Mouse (Mus musculus) cerebellum, postnatal 14 days (tissue): Measurements from ENCODE around the gene Pah.

ENCODE experiments used
- DNase-seq, 2 experiments: peaks; one replicate each; pipeline ENCODE4 v3.0.0; 2021; ENCODE audit warnings: mixed read lengths in 2 of 2

The Pah gene

GRCm38 (mm10) chr10:87521646-87522045 is at the start of gene Pah:
Gene Pah (plus strand): TSS chr10:87521795.
- DNase-seq: peak in 1 of 2 experiments; percentile 4

- no peak for DNase-seq
Observed at GRCm38 (mm10) chr10:87473475-87474131, 48.0 kb upstream of the Pah start.

GRCm38 (mm10) chr10:87474971-87475370 is 46.6 kb upstream of the Pah start:
- no peak for DNase-seq

GRCm38 (mm10) chr10:87477895-87478294 is 43.7 kb upstream of the Pah start:
- DNase-seq: no peak

- no peak for DNase-seq
Observed at GRCm38 (mm10) chr10:87484831-87485720, 36.5 kb upstream of the Pah start.

GRCm38 (mm10) chr10:87485721-87486620 is 35.6 kb upstream of the Pah start:
- peak; percentile 52 to 61 for DNase-seq

GRCm38 (mm10) chr10:87488429-87489145 is 33.0 kb upstream of the Pah start:
- DNase-seq: peak; percentile 35 to 37

- DNase-seq: peak; percentile 20 to 25
Observed at GRCm38 (mm10) chr10:87489246-87490009, 32.2 kb upstream of the Pah start.

- no peak for DNase-seq
Observed at GRCm38 (mm10) chr10:87490328-87490727, 31.3 kb upstream of the Pah start.

GRCm38 (mm10) chr10:87491485-87492040 is 30.0 kb upstream of the Pah start:
- DNase-seq: peak in 1 of 2 experiments; percentile 4

- no peak for DNase-seq
Observed at GRCm38 (mm10) chr10:87492332-87492660, 29.3 kb upstream of the Pah start.

GRCm38 (mm10) chr10:87492661-87493551 is 28.7 kb upstream of the Pah start:
- DNase-seq: peak; percentile 67 to 72

GRCm38 (mm10) chr10:87493576-87493975 is 28.0 kb upstream of the Pah start, which contains the start of gene Ascl1:
Gene Ascl1 (minus strand): TSS chr10:87493660.
- peak in 1 of 2 experiments; percentile 24 for DNase-seq

GRCm38 (mm10) chr10:87494176-87494575 is 27.4 kb upstream of the Pah start:
- DNase-seq: no peak

GRCm38 (mm10) chr10:87494596-87494995 is 27.0 kb upstream of the Pah start:
- DNase-seq: peak; percentile 37 to 38

- DNase-seq: no peak
Observed at GRCm38 (mm10) chr10:87497056-87497455, 24.5 kb upstream of the Pah start.

GRCm38 (mm10) chr10:87500926-87501658 is 20.5 kb upstream of the Pah start:
- no peak for DNase-seq

GRCm38 (mm10) chr10:87501659-87502042 is 19.9 kb upstream of the Pah start:
- peak in 1 of 2 experiments; percentile 3 for DNase-seq

- DNase-seq: peak in 1 of 2 experiments; percentile 10
Observed at GRCm38 (mm10) chr10:87502283-87502682, 19.3 kb upstream of the Pah start.
